Mouse (Mus musculus) kidney, adult 2 months (tissue): ENCODE measurements around the gene Dennd4a.

ENCODE experiments used
- CTCF ChIP-seq: fragments of 200-500 bp; conservative IDR thresholded peaks from 2 replicates; pipeline ENCODE4 v1.5.1; 2011; ENCODE audit warnings: low read depth, mild to moderate bottlenecking, control low read depth, low read length, moderate library complexity, mixed read lengths; ENCODE audit not compliant: insufficient read depth, insufficient read length
- POLR2A ChIP-seq: fragments of 200-500 bp; IDR thresholded peaks from one replicate; pipeline ENCODE4 v1.6.1; 2011; ENCODE audit warnings: low read depth, low read length, control low read depth

- TF ChIP-seq CTCF, result no peak
- TF ChIP-seq POLR2A, result no peak
Measured at GRCm38 (mm10) chr9:64831760-64832159, 20.6 kb downstream of the Dennd4a start.
